Mouse (Mus musculus) MEL (cell line): ENCODE results near the gene Dhdh. TPM values are rescaled to one million over a fixed set of nuclear protein-coding genes. Genes with fewer than 3 reads are reported as not detected.

ENCODE experiments used
- DNase-seq: peaks from one replicate; pipeline ENCODE4 v3.0.0; 2011; ENCODE audit warnings: low read depth, low spot score
- H3K27ac ChIP-seq: 2 replicates; pipeline ENCODE4 v1.5.1; 2012; ENCODE audit warnings: low read depth, mild to moderate bottlenecking, control low read depth, low read length, moderate library complexity; ENCODE audit not compliant: control insufficient read depth
- H3K27me3 ChIP-seq, 2 experiments: fragments of 150-350 bp in 1 of 2; sonication (generic) in 1 of 2; 2 replicates each; pipeline ENCODE4 v1.6.1; 2012; ENCODE audit warnings: low read length in 2 of 2, mild to moderate bottlenecking in 2 of 2, improper control_type of control experiment in 1 of 2, moderate library complexity in 1 of 2; ENCODE audit not compliant: insufficient read depth in 2 of 2, control insufficient read depth in 1 of 2
- H3K36me3 ChIP-seq, 2 experiments: 2 replicates each; pipeline ENCODE4 v1.6.1; 2012 to 2014; ENCODE audit warnings: low read length in 2 of 2, improper control_type of control experiment in 1 of 2, inconsistent platforms in 1 of 2, mild to moderate bottlenecking in 1 of 2; ENCODE audit not compliant: insufficient read depth in 2 of 2, control insufficient read depth in 1 of 2
- H3K4me1 ChIP-seq, 2 experiments: fragments of 150-350 bp in 1 of 2; sonication (generic) in 1 of 2; 2 replicates each; pipeline ENCODE4 v1.6.1; 2012; ENCODE audit warnings: low read length in 2 of 2, improper control_type of control experiment in 1 of 2, mild to moderate bottlenecking in 1 of 2; ENCODE audit not compliant: insufficient read depth in 2 of 2, control insufficient read depth in 1 of 2
- H3K4me3 ChIP-seq, 2 experiments: fragments of 150-350 bp in 1 of 2; sonication (generic) in 1 of 2; 2 replicates each; pipeline ENCODE4 v1.5.1; 2012; ENCODE audit warnings: low read depth in 2 of 2, low read length in 2 of 2, mild to moderate bottlenecking in 2 of 2, moderate library complexity in 2 of 2, control low read depth in 1 of 2, improper control_type of control experiment in 1 of 2; ENCODE audit not compliant: control insufficient read depth in 1 of 2, insufficient read depth in 1 of 2
- H3K79me2 ChIP-seq: 2 replicates; pipeline ENCODE4 v1.6.1; 2012; ENCODE audit warnings: mild to moderate bottlenecking, low read length, moderate library complexity; ENCODE audit not compliant: control insufficient read depth, poor library complexity, insufficient read depth
- H3K9ac ChIP-seq: 2 replicates; pipeline ENCODE4 v1.6.1; 2012; ENCODE audit warnings: low read depth, mild to moderate bottlenecking, control low read depth, low read length, moderate library complexity; ENCODE audit not compliant: control insufficient read depth, poor library complexity, severe bottlenecking
- H3K9me3 ChIP-seq: fragments of 150-350 bp; sonication (generic); replicated peaks from 2 replicates; pipeline ENCODE4 v1.6.1; 2012; ENCODE audit warnings: mild to moderate bottlenecking, low read length, improper control_type of control experiment, moderate library complexity; ENCODE audit not compliant: insufficient read depth
- BHLHE40 ChIP-seq: IDR thresholded peaks from 2 replicates; pipeline ENCODE4 v1.6.1; 2012; ENCODE audit warnings: low read depth, mild to moderate bottlenecking, inconsistent platforms, low read length, improper control_type of control experiment, borderline replicate concordance
- CTCF ChIP-seq, 3 experiments: IDR thresholded peaks in 2 of 3; conservative IDR thresholded peaks in 1 of 3; 2 replicates each; pipeline ENCODE4 v1.5.1; 2011 to 2012; ENCODE audit warnings: low read length in 3 of 3, low read depth in 2 of 3, mild to moderate bottlenecking in 2 of 3, improper control_type of control experiment in 1 of 3, inconsistent platforms in 1 of 3, mixed read lengths in 1 of 3, moderate library complexity in 1 of 3; ENCODE audit not compliant: control insufficient read depth in 1 of 3, insufficient read depth in 1 of 3, poor library complexity in 1 of 3, severe bottlenecking in 1 of 3
- E2F4 ChIP-seq: IDR thresholded peaks from 2 replicates; pipeline ENCODE4 v1.6.1; 2011; ENCODE audit warnings: low read depth, low read length, improper control_type of control experiment, borderline replicate concordance
- EP300 ChIP-seq, 2 experiments: IDR thresholded peaks; 2 replicates each; pipeline ENCODE4 v1.6.1; 2011; ENCODE audit warnings: improper control_type of control experiment in 2 of 2, low read length in 2 of 2, low read depth in 1 of 2, mild to moderate bottlenecking in 1 of 2
- ETS1 ChIP-seq: IDR thresholded peaks from 2 replicates; pipeline ENCODE4 v1.6.1; 2012; ENCODE audit warnings: low read depth, mild to moderate bottlenecking, inconsistent platforms, low read length, improper control_type of control experiment, moderate library complexity
- HCFC1 ChIP-seq: IDR thresholded peaks from 2 replicates; pipeline ENCODE4 v1.6.1; 2012; ENCODE audit warnings: low read depth, mild to moderate bottlenecking, inconsistent platforms, low read length, improper control_type of control experiment, moderate library complexity
- MAX ChIP-seq: IDR thresholded peaks from 2 replicates; pipeline ENCODE4 v1.6.1; 2011; ENCODE audit warnings: low read length, improper control_type of control experiment
- MAZ ChIP-seq: IDR thresholded peaks from 2 replicates; pipeline ENCODE4 v1.6.1; 2012; ENCODE audit warnings: low read depth, mild to moderate bottlenecking, inconsistent platforms, low read length, improper control_type of control experiment
- MXI1 ChIP-seq: IDR thresholded peaks from 2 replicates; pipeline ENCODE4 v1.6.1; 2011; ENCODE audit warnings: mild to moderate bottlenecking, low read depth, low read length, improper control_type of control experiment
- MYC ChIP-seq: IDR thresholded peaks from 2 replicates; pipeline ENCODE4 v1.6.1; 2011; ENCODE audit warnings: low read depth, mild to moderate bottlenecking, low read length, improper control_type of control experiment, moderate library complexity
- POLR2AphosphoS2 ChIP-seq: IDR thresholded peaks from 2 replicates; pipeline ENCODE4 v1.6.1; 2011; ENCODE audit warnings: low read length, improper control_type of control experiment
- RAD21 ChIP-seq: IDR thresholded peaks from 2 replicates; pipeline ENCODE4 v1.6.1; 2011; ENCODE audit warnings: mild to moderate bottlenecking, low read depth, low read length, improper control_type of control experiment
- SIN3A ChIP-seq: IDR thresholded peaks from 2 replicates; pipeline ENCODE4 v1.6.1; 2012; ENCODE audit warnings: low read length, improper control_type of control experiment, inconsistent platforms
- SMC3 ChIP-seq: IDR thresholded peaks from 2 replicates; pipeline ENCODE4 v1.6.1; 2011; ENCODE audit warnings: low read depth, low read length, improper control_type of control experiment
- TCF12 ChIP-seq: IDR thresholded peaks from 2 replicates; pipeline ENCODE4 v1.6.1; 2014; ENCODE audit warnings: low read depth, mild to moderate bottlenecking, inconsistent platforms, low read length, improper control_type of control experiment, moderate library complexity
- USF2 ChIP-seq, 2 experiments: IDR thresholded peaks; 2 replicates each; pipeline ENCODE4 v1.6.1; 2011 to 2012; ENCODE audit warnings: improper control_type of control experiment in 2 of 2, low read length in 2 of 2, borderline replicate concordance in 1 of 2, inconsistent platforms in 1 of 2, low read depth in 1 of 2, mild to moderate bottlenecking in 1 of 2; ENCODE audit not compliant: insufficient read depth in 1 of 2
- ZC3H11A ChIP-seq: IDR thresholded peaks from 2 replicates; pipeline ENCODE4 v1.6.1; 2012; ENCODE audit warnings: low read depth, mild to moderate bottlenecking, inconsistent platforms, low read length, improper control_type of control experiment
- ZKSCAN1 ChIP-seq: IDR thresholded peaks from 2 replicates; pipeline ENCODE4 v1.6.1; 2012; ENCODE audit warnings: low read depth, mild to moderate bottlenecking, inconsistent platforms, low read length, improper control_type of control experiment, moderate library complexity
- ZMIZ1 ChIP-seq: IDR thresholded peaks from 2 replicates; pipeline ENCODE4 v1.6.1; 2012; ENCODE audit warnings: low read depth, mild to moderate bottlenecking, inconsistent platforms, low read length, improper control_type of control experiment, moderate library complexity
- ZNF384 ChIP-seq: IDR thresholded peaks from 2 replicates; pipeline ENCODE4 v1.6.1; 2012; ENCODE audit warnings: low read depth, mild to moderate bottlenecking, inconsistent platforms, low read length, improper control_type of control experiment
- polyA plus RNA-seq, 2 experiments: library from polyadenylated mRNA; stranded (reverse) in 1 of 2; unstranded in 1 of 2; fragments of >175 nt in 1 of 2; fragments of >200 nt in 1 of 2; gene quantifications; 2 replicates each; pipeline versions ENCODE4 v1.2.1 to v1.2.4; 2012; ENCODE audit warnings: low replicate concordance in 2 of 2, low read depth in 1 of 2; ENCODE audit not compliant: insufficient read length in 2 of 2, insufficient read depth in 1 of 2, missing spikeins in 1 of 2
- total RNA-seq: library from RNA; depleted of rRNA; stranded (reverse); fragments of 300-350 nt; gene quantifications from 2 replicates; pipeline ENCODE4 v1.2.3, GENCODE M21; 2012

Dhdh gene
- total and polyA plus RNA-seq, 3 experiments, result 0.08 to 1.6 TPM; not detected in 1

GRCm38 (mm10) chr7:45470869-45471268 is 17.7 kb downstream of the Dhdh start:
- DNase-seq, result peak; percentile 89
- Histone ChIP-seq H3K9ac (peak overlapping the region; percentile 31), H3K9me3 (no peaks in the 10 kb centered on the region), H3K27ac (no peak overlapping the region), H3K4me1 (peaks cover 3 to 31% of the 10 kb centered on the region in 2 experiments), H3K27me3 (no peaks in the 10 kb centered on the region), H3K79me2 (peaks cover 10% of the 10 kb centered on the region), H3K4me3 (no peak overlapping the region), H3K36me3 (peaks cover 0 to 16% of the 10 kb centered on the region in 2 experiments; a peak in 2 of 4 replicates)
- TF ChIP-seq CTCF (IDR thresholded peaks at IDR 0.05 in 2 of 3, conservative IDR thresholded peaks at IDR 0.05 in 1 of 3; ENCODE audit: control insufficient read depth in 1 of 3, insufficient read depth in 1 of 3, low read depth in 2 of 3, low read length in 3 of 3, poor library complexity in 1 of 3, severe bottlenecking in 1 of 3) (peak; percentile 46 to 90 (median 82)), ETS1 (0 out of 2 replicates have a peak, but pooled peaks have one; percentile 10), RAD21 (peak; percentile 86), TCF12 (no peak), ZNF384 (peak; percentile 52; the same call in 1 of the 2 replicates), MAX (no peak), MXI1 (peak; percentile 55; the same call in 1 of the 2 replicates), USF2 (IDR thresholded peaks at IDR 0.05; ENCODE audit: borderline replicate concordance in 1 of 2, insufficient read depth in 1 of 2, low read depth in 1 of 2, low read length in 2 of 2) (no peak), SMC3 (peak; percentile 82), EP300 (IDR thresholded peaks at IDR 0.05; ENCODE audit: low read depth in 1 of 2, low read length in 2 of 2) (no peak), ZC3H11A (peak; percentile 87), ZMIZ1 (no peak), BHLHE40 (0 out of 2 replicates have a peak, but pooled peaks have one; percentile 26), POLR2AphosphoS2 (no peak), HCFC1 (peak; percentile 68), SIN3A (peak; percentile 82), MYC (peak; percentile 63; the same call in 1 of the 2 replicates)

GRCm38 (mm10) chr7:45467090-45467670 is 21.4 kb downstream of the Dhdh start:
- H3K9ac ChIP-seq, result peak overlapping the region; percentile 42
- no peaks in the 10 kb centered on the region for H3K9me3 ChIP-seq
- TF ChIP-seq E2F4 (no peak), ZNF384 (peak; percentile 33; the same call in 1 of the 2 replicates), ZC3H11A (0 out of 2 replicates have a peak, but pooled peaks have one; percentile 7), RAD21 (no peak), MXI1 (no peak), MYC (no peak), MAZ (no peak), ZKSCAN1 (no peak)
- TF ChIP-seq, all 39 proteins: peak for 2
- H3K4me1 ChIP-seq, result peaks cover 2 to 30% of the 10 kb centered on the region in 2 experiments; a peak in 3 of 4 replicates
- H3K27me3 ChIP-seq, result no peaks in the 10 kb centered on the region
- H3K79me2 ChIP-seq, result peaks cover 19% of the 10 kb centered on the region
- no peak for DNase-seq
- peak overlapping the region; percentile 80 to 87 for H3K4me3 ChIP-seq
- peaks cover 2 to 13% of the 10 kb centered on the region in 2 experiments; a peak in 3 of 4 replicates for H3K36me3 ChIP-seq
- H3K27ac ChIP-seq, result no peak overlapping the region
